Mouse (Mus musculus): ENCODE data around the gene Sp1.

DNA sequence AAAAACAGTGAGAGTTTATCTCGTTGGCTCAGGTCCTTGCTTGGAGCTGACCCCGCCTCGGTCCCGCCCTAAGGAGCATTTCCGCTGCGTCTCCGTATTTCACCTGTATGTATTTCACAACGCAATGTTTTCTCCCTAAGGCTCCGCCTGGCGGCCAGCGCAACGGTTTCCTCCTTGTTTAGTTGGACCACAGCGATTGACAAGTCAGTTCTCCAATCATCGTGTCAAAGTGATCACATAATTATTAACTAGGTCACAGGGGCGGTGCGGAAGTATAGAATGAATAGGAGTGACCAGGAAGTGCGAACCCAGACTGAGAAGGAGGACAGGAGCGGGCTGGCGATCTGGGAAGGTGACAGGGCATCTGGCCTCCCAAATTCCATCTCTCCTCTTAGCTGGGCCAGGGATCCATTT lies 53.0 kb downstream of the Sp1 start, which contains the start of gene Prr13:
- no peak for TF ChIP-seq MAX (IDR thresholded peaks at IDR 0.05; ENCODE audit: low read depth)
- peak; percentile 80 for TF ChIP-seq POLR2A (IDR thresholded peaks at IDR 0.05; ENCODE audit: insufficient read length, low read depth)
